Comparison of ENCODE assay signal across 19 mouse cellular contexts in genomic region chr4:59690145-59690544, GRCm38 (mm10).
DNase-seq lines count a peak whose midpoint lies in the region; ATAC-seq and TF ChIP-seq lines count a peak whose summit lies in the region.
"Had no signal": no experiment of that assay in that cellular context is flagged by ENCODE, and none has a peak within 500 bp of the region (broad histone marks: within the 10 kb centered on the region; RNA-seq: fewer than 3 reads in every experiment).

No protein-coding gene starts in this region.

- no peak overlapping the region for H3K4me3 ChIP-seq in forebrain, embryonic 16.5 days (replicated peaks; ENCODE audit: low read length)
- no peak overlapping the region for H3K4me3 ChIP-seq in forebrain, embryonic 13.5 days
- H3K4me3 ChIP-seq in midbrain, embryonic 11.5 days (ENCODE audit: low read depth, low read length) = no peak overlapping the region
- H3K4me3 ChIP-seq in midbrain, embryonic 10.5 days = no peak overlapping the region
- no peak overlapping the region for H3K4me3 ChIP-seq in hindbrain, postnatal 0 days (ENCODE audit: low read length)
- H3K4me3 ChIP-seq in neural tube, embryonic 15.5 days (replicated peaks) = no peak overlapping the region
- no peak overlapping the region for H3K4me3 ChIP-seq in stomach, postnatal 0 days (ENCODE audit: low read depth, low read length)
- H3K4me3 ChIP-seq: embryonic facial prominence, embryonic 12.5 days; midbrain, embryonic 12.5 days had no signal

- peak; percentile 38; the same call in 1 of the 2 replicates for ATAC-seq in forebrain, embryonic 16.5 days
- no peak for ATAC-seq in forebrain, embryonic 13.5 days
- ATAC-seq in midbrain, embryonic 11.5 days (ENCODE audit: low FRiP score) = peak; percentile 67
- peak; percentile 69; the same call in 1 of the 2 replicates for ATAC-seq in hindbrain, postnatal 0 days
- peak; percentile 33; the same call in 1 of the 2 replicates for ATAC-seq in neural tube, embryonic 15.5 days (ENCODE audit: low FRiP score)
- no peak for ATAC-seq in stomach, postnatal 0 days (ENCODE audit: low FRiP score, low TSS enrichment)
- ATAC-seq: intestine, postnatal 0 days had no signal

- no peaks in the 10 kb centered on the region for H3K36me3 ChIP-seq in forebrain, embryonic 16.5 days (ENCODE audit: control insufficient read depth, insufficient read depth)
- H3K36me3 ChIP-seq in forebrain, embryonic 13.5 days (ENCODE audit: poor library complexity, severe bottlenecking) = peaks cover 12% of the 10 kb centered on the region
- H3K36me3 ChIP-seq in midbrain, embryonic 11.5 days (ENCODE audit: control insufficient read depth, insufficient read depth, low read length) = peaks cover 3% of the 10 kb centered on the region; the same call in 1 of the 2 replicates
- H3K36me3 ChIP-seq in midbrain, embryonic 10.5 days = peaks cover 23% of the 10 kb centered on the region
- peaks cover 8% of the 10 kb centered on the region; the same call in 1 of the 2 replicates for H3K36me3 ChIP-seq in hindbrain, postnatal 0 days (ENCODE audit: insufficient read depth, low read length)
- H3K36me3 ChIP-seq in neural tube, embryonic 15.5 days = peaks cover 8% of the 10 kb centered on the region
- H3K36me3 ChIP-seq in stomach, postnatal 0 days (ENCODE audit: control insufficient read depth, insufficient read depth, low read length) = no peaks in the 10 kb centered on the region

- H3K9me3 ChIP-seq in forebrain, embryonic 16.5 days (ENCODE audit: control insufficient read depth, low read length) = no peaks in the 10 kb centered on the region
- no peaks in the 10 kb centered on the region for H3K9me3 ChIP-seq in forebrain, embryonic 13.5 days (replicated peaks)
- H3K9me3 ChIP-seq in midbrain, embryonic 11.5 days (ENCODE audit: control insufficient read depth, low read length) = no peaks in the 10 kb centered on the region
- H3K9me3 ChIP-seq in midbrain, embryonic 10.5 days (replicated peaks) = no peaks in the 10 kb centered on the region
- H3K9me3 ChIP-seq in hindbrain, postnatal 0 days (ENCODE audit: low read length) = no peaks in the 10 kb centered on the region
- H3K9me3 ChIP-seq in neural tube, embryonic 15.5 days (replicated peaks) = no peaks in the 10 kb centered on the region
- no peaks in the 10 kb centered on the region for H3K9me3 ChIP-seq in stomach, postnatal 0 days (ENCODE audit: control insufficient read depth, low read length)
- H3K9me3 ChIP-seq: embryonic facial prominence, embryonic 12.5 days; midbrain, embryonic 12.5 days had no signal

- no peak overlapping the region for H3K9ac ChIP-seq in forebrain, embryonic 16.5 days (replicated peaks; ENCODE audit: low read depth, low read length)
- no peak overlapping the region for H3K9ac ChIP-seq in forebrain, embryonic 13.5 days
- H3K9ac ChIP-seq in midbrain, embryonic 11.5 days (ENCODE audit: low read length) = no peak overlapping the region
- H3K9ac ChIP-seq in hindbrain, postnatal 0 days (replicated peaks; ENCODE audit: low read length) = no peak overlapping the region
- no peak overlapping the region for H3K9ac ChIP-seq in neural tube, embryonic 15.5 days (replicated peaks)
- H3K9ac ChIP-seq in stomach, postnatal 0 days (ENCODE audit: low read length) = no peak overlapping the region
- H3K9ac ChIP-seq: embryonic facial prominence, embryonic 12.5 days; midbrain, embryonic 12.5 days had no signal

- no peak overlapping the region for H3K27ac ChIP-seq in forebrain, embryonic 16.5 days (ENCODE audit: low read length)
- H3K27ac ChIP-seq in forebrain, embryonic 13.5 days = no peak overlapping the region
- no peak overlapping the region for H3K27ac ChIP-seq in midbrain, embryonic 11.5 days (ENCODE audit: low read depth, low read length)
- H3K27ac ChIP-seq in midbrain, embryonic 10.5 days (replicated peaks) = no peak overlapping the region
- H3K27ac ChIP-seq in hindbrain, postnatal 0 days = no peak overlapping the region
- no peak overlapping the region for H3K27ac ChIP-seq in neural tube, embryonic 15.5 days (replicated peaks)
- no peak overlapping the region for H3K27ac ChIP-seq in stomach, postnatal 0 days (replicated peaks)
- H3K27ac ChIP-seq: embryonic facial prominence, embryonic 12.5 days had no signal

- no peak for DNase-seq in midbrain, embryonic 11.5 days (ENCODE audit: low spot score, missing footprints)
- no peak for DNase-seq in midbrain, embryonic 10.5 days (ENCODE audit: low spot score)
- peak; percentile 47 for DNase-seq in hindbrain, postnatal 0 days (ENCODE audit: low spot score)
- DNase-seq in stomach, postnatal 0 days (ENCODE audit: low spot score) = no peak
- DNase-seq in spleen, postnatal 10 days (ENCODE audit: low spot score in 2 of 2) = no peak
- DNase-seq: adrenal gland, adult 2 months; cerebellum, postnatal 25 days; heart, postnatal 4 days; kidney, postnatal 10 days; lung, adult 18-20 months; right cerebral cortex, postnatal 4 days; thymus, postnatal 36 days had no signal

- H3K4me2 ChIP-seq in forebrain, embryonic 16.5 days (ENCODE audit: low read length) = no peak overlapping the region
- H3K4me2 ChIP-seq in forebrain, embryonic 13.5 days = no peak overlapping the region
- H3K4me2 ChIP-seq in midbrain, embryonic 11.5 days = no peak overlapping the region
- no peak overlapping the region for H3K4me2 ChIP-seq in hindbrain, postnatal 0 days (ENCODE audit: low read depth, low read length)
- no peak overlapping the region for H3K4me2 ChIP-seq in neural tube, embryonic 15.5 days
- H3K4me2 ChIP-seq in stomach, postnatal 0 days (replicated peaks; ENCODE audit: low read depth) = no peak overlapping the region
- H3K4me2 ChIP-seq: embryonic facial prominence, embryonic 12.5 days; midbrain, embryonic 12.5 days had no signal

- no peak for TF ChIP-seq CTCF in hindbrain, postnatal 0 days (IDR thresholded peaks at IDR 0.05; ENCODE audit: low read depth)
- TF ChIP-seq CTCF in stomach, postnatal 0 days (IDR thresholded peaks at IDR 0.05; ENCODE audit: low read depth) = no peak

- WGBS in forebrain, embryonic 16.5 days = 55% methylated on average over 4 of the region's 4 CpGs
- WGBS in forebrain, embryonic 13.5 days = 54% methylated on average over 4 of the region's 4 CpGs
- WGBS in midbrain, embryonic 11.5 days = 36% methylated on average over 4 of the region's 4 CpGs
- 54% methylated on average over 4 of the region's 4 CpGs for WGBS in midbrain, embryonic 10.5 days
- WGBS in hindbrain, postnatal 0 days = 32% methylated on average over 4 of the region's 4 CpGs
- WGBS in neural tube, embryonic 15.5 days = 33% methylated on average over 4 of the region's 4 CpGs
- WGBS in stomach, postnatal 0 days = 94% methylated on average over 4 of the region's 4 CpGs

- TF ChIP-seq EP300 in stomach, postnatal 0 days (optimal IDR thresholded peaks at IDR 0.05) = no peak

- 0 out of 2 replicates have a peak, but pooled peaks cover 3% of the 10 kb centered on the region for H3K4me1 ChIP-seq in forebrain, embryonic 16.5 days (replicated peaks; ENCODE audit: control insufficient read depth, insufficient read depth, low read length)
- no peaks in the 10 kb centered on the region for H3K4me1 ChIP-seq in forebrain, embryonic 13.5 days
- peaks cover 3% of the 10 kb centered on the region; the same call in 1 of the 2 replicates for H3K4me1 ChIP-seq in midbrain, embryonic 11.5 days (ENCODE audit: control insufficient read depth, insufficient read depth, low read length)
- H3K4me1 ChIP-seq in midbrain, embryonic 10.5 days = peaks cover 17% of the 10 kb centered on the region
- H3K4me1 ChIP-seq in hindbrain, postnatal 0 days (ENCODE audit: insufficient read depth, low read length) = no peaks in the 10 kb centered on the region
- H3K4me1 ChIP-seq in neural tube, embryonic 15.5 days = peaks cover 12% of the 10 kb centered on the region
- no peaks in the 10 kb centered on the region for H3K4me1 ChIP-seq in stomach, postnatal 0 days (replicated peaks; ENCODE audit: control insufficient read depth, insufficient read depth)
- H3K4me1 ChIP-seq: embryonic facial prominence, embryonic 12.5 days had no signal

- no peaks in the 10 kb centered on the region for H3K27me3 ChIP-seq in forebrain, embryonic 16.5 days (replicated peaks; ENCODE audit: control insufficient read depth, insufficient read depth, low read length)
- no peaks in the 10 kb centered on the region for H3K27me3 ChIP-seq in forebrain, embryonic 13.5 days
- H3K27me3 ChIP-seq in midbrain, embryonic 11.5 days (ENCODE audit: control insufficient read depth, insufficient read depth, low read length) = no peaks in the 10 kb centered on the region
- H3K27me3 ChIP-seq in midbrain, embryonic 10.5 days (ENCODE audit: low read depth, poor library complexity, severe bottlenecking) = no peaks in the 10 kb centered on the region
- no peaks in the 10 kb centered on the region for H3K27me3 ChIP-seq in hindbrain, postnatal 0 days (ENCODE audit: insufficient read depth, low read length)
- no peaks in the 10 kb centered on the region for H3K27me3 ChIP-seq in neural tube, embryonic 15.5 days (replicated peaks)
- H3K27me3 ChIP-seq in stomach, postnatal 0 days (ENCODE audit: control insufficient read depth, insufficient read depth, low read length) = no peaks in the 10 kb centered on the region
- H3K27me3 ChIP-seq: CH12.LX; embryonic facial prominence, embryonic 12.5 days; midbrain, embryonic 12.5 days had no signal

Comparison
In these comparisons a context has a peak if more than half of its experiments do, and no peak if none do; other contexts are left out.
1. ATAC-seq: peak in forebrain, embryonic 16.5 days (single experiment), midbrain, embryonic 11.5 days (single experiment), hindbrain, postnatal 0 days (single experiment) and neural tube, embryonic 15.5 days (single experiment); none in forebrain, embryonic 13.5 days (single experiment) and stomach, postnatal 0 days (single experiment).